Mouse (Mus musculus): Measurements from ENCODE around the gene Swap70. TPM values are rescaled to one million over a fixed set of nuclear protein-coding genes. Genes with fewer than 3 reads are reported as not detected.
"Not testable (repeated sequence)": the region's sequence is repeated elsewhere in the genome, so short reads cannot be mapped to it uniquely, and the experiment has no call there.

The Swap70 gene
- total RNA-seq, 2 experiments from 2014 or later: 11.6 to 12.2 TPM

- no peak for DNase-seq (ENCODE audit: extremely low spot score in 1 of 2, low spot score in 2 of 2)
- Histone ChIP-seq H3K27ac (no peak overlapping the region), H3K4me3 (no peak overlapping the region)
- intact Hi-C loops (cut with DNase I): no loop called here
- no peak for TF ChIP-seq CTCF (IDR thresholded peaks at IDR 0.05)
These were observed 10.5 kb upstream of the Swap70 start for GRCm38 (mm10) chr7:110211025-110211424.

- intact Hi-C loops (cut with DNase I): no loop called here
- no peak overlapping the region for H3K4me3 ChIP-seq
- TF ChIP-seq CTCF (IDR thresholded peaks at IDR 0.05): no peak
- no peak for DNase-seq (ENCODE audit: extremely low spot score in 1 of 2, low spot score in 2 of 2)
- no peak overlapping the region for H3K27ac ChIP-seq
These were observed 6.6 kb upstream of the Swap70 start for GRCm38 (mm10) chr7:110214882-110215281.

DNA sequence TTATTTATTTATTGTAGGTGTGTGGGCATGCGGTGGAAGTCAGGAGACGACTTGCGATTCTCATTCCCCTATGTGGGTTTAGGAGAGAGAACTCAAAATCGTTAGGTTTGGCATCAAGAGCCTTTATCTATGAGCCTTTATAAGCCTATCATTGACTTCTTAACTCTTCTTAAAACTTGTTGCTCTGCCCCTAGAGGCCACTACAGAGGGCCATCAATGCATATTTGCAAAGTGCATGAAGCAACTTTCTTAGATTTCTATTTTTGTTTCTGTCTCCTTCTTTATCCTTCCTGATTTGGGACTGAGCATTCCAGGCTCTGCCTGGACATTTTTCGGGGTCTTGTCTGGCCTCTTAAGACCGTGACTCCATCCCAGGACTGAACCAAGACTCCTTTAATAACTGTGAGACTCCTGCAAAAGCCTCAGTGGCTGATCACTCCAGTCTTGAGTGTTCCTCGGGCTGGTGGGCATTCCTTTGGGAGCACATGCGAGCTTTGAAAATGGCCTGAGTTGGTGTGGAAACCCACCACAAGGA is 393 bp upstream of the Swap70 start:
- peak; percentile 38 for TF ChIP-seq CTCF (IDR thresholded peaks at IDR 0.05)
- no peak overlapping the region; the same call in 1 of the 2 replicates for H3K27ac ChIP-seq
- intact Hi-C loops (cut with DNase I): loop anchor here (2.0 to 5.0 kb wide), 2 partner anchors 41 to 56 kb away; no protein-coding TSS in a partner anchor

DNA sequence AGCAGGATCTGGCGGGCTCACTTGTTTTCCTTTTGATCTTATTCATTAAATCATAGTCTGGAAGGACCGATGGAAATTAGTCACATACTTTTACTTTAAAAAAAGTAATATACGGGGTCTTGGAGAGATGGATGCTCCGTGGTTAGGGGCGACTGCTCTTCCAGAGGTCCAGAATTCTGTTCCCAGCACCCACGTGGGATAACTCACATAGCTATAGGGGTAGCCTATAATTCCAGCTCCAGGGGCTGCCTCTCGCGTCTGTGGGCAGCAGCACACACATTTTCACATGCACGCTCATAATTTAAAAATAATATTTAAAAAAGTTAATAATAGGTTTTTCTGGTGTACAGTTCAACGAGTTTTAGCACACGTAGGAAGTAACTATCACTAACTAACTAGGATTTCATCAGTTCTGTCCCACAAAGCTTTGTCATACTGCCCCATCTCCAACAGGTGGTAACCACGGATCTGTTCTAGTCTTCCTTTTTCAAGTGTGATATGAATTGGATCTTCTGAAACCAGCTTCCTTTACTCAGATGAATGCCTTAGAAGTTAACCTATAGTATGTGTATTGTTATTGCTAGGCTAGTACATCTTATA is 1.2 kb downstream of the Swap70 start:
- intact Hi-C loops (cut with DNase I): loop anchor here (5.0 kb wide), 1 partner anchor 40 kb away; no protein-coding TSS in a partner anchor

More for the DNA sequence above, 393 bp upstream of the Swap70 start:
- no peak for DNase-seq (ENCODE audit: extremely low spot score in 1 of 2, low spot score in 2 of 2)
- peak overlapping the region; percentile 62 for H3K4me3 ChIP-seq

GRCm38 (mm10) chr7:110223727-110224510 is 2.4 kb downstream of the Swap70 start:
- no peak for TF ChIP-seq CTCF (IDR thresholded peaks at IDR 0.05)
- intact Hi-C loops (cut with DNase I): loop anchor here (5.0 kb wide), 1 partner anchor 38 kb away; no protein-coding TSS in a partner anchor
- no peak overlapping the region for H3K27ac ChIP-seq
- no peak overlapping the region for H3K4me3 ChIP-seq
- no peak for DNase-seq (ENCODE audit: extremely low spot score in 1 of 2, low spot score in 2 of 2)

More for the DNA sequence above, 1.2 kb downstream of the Swap70 start:
- TF ChIP-seq CTCF (IDR thresholded peaks at IDR 0.05): no peak
- no peak for DNase-seq (ENCODE audit: extremely low spot score in 1 of 2, low spot score in 2 of 2)
- H3K27ac ChIP-seq: no peak overlapping the region
- peak overlapping the region; percentile 62 for H3K4me3 ChIP-seq

DNA sequence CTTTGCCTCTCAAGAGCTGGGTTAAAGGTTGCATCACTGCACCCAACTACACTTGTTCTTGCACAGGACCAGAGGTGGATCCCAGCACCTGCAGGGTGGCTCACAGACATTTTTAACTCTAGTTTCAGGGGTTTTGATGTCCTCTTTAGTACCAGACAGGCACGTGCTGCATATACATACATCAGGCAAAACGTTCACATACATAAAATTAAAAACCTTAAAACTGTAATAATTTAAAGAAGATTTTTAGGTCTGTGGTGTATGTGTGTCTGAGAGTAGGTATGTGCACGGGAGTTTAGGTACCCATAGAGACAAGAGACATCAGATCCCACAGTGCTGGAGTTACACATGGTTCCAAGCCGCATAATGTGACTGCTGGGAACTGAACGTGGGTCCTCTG is 5.0 kb downstream of the Swap70 start:
- no peak for TF ChIP-seq CTCF (IDR thresholded peaks at IDR 0.05)
- no peak for DNase-seq (ENCODE audit: extremely low spot score in 1 of 2, low spot score in 2 of 2)
- no peak overlapping the region for H3K4me3 ChIP-seq
- no peak overlapping the region for H3K27ac ChIP-seq
- intact Hi-C loops (cut with DNase I): no loop called here

DNA sequence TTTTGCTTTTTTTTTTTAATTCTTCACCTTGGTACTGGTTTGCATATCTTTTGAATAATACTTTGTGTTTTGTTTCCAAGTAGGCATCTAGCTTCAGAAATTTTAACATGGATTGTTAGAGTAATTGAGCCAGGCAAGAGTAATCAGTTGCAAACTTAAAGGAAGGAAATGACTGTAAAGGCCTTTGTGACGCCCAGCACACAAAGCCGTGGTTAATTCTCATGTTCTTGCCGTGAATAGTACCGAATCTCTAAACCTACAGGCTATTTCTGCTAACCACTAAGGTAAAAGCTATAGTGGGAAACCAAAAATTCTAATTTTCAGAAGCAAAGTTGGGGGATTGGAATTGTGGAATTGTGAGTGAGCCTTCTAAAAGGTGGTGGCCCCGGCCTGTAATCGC is 8.5 kb downstream of the Swap70 start:
- no peak for DNase-seq (ENCODE audit: extremely low spot score in 1 of 2, low spot score in 2 of 2)
- TF ChIP-seq CTCF (IDR thresholded peaks at IDR 0.05): no peak
- intact Hi-C loops (cut with DNase I): no loop called here
- Histone ChIP-seq H3K4me3 (no peak overlapping the region), H3K27ac (no peak overlapping the region)

DNA sequence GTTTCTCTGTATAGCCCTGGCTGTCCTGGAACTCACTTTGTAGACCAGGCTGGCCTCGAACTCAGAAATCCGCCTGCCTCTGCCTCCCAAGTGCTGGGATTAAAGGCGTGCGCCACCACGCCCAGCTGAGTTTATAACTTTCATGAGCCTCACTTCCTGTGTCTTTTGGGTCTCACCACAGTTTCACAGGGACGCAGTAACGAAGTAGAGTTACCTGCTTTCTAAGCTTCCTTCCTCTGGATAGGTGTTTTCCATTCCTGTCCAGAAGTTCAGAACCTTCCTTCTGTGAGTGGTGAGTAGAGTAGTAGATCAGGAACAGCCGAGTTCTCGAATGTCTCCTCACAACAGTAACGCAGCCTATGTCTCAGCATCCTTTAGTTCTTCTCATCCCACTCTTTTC is 9.6 kb downstream of the Swap70 start:
- intact Hi-C loops (cut with DNase I); H3K4me3 ChIP-seq; DNase-seq (ENCODE audit: extremely low spot score in 1 of 2, low spot score in 2 of 2); H3K27ac ChIP-seq: not testable (repeated sequence)

DNA sequence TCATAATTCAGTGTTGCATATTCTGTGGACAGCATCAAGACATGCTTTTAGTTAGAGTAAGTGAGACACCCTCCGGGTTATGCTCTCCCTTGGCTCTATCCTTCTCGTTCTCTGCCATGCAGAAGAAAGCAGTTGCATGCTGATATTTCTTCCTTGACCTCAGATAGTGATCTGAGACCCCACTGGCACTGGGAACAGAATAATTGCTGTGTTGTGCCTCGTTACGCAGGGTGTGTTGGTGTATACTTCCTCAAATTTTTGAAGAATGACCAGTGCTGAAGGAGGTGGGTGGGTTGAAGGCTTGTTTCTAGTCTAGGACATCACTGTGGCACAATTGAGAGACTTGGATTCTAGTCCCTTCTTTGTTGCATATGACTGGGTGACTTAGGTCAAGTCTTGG is 14.6 kb downstream of the Swap70 start:
- intact Hi-C loops (cut with DNase I): no loop called here
- no peak for TF ChIP-seq CTCF (IDR thresholded peaks at IDR 0.05)
- no peak overlapping the region for H3K4me3 ChIP-seq
- no peak overlapping the region for H3K27ac ChIP-seq
- DNase-seq (ENCODE audit: extremely low spot score in 1 of 2, low spot score in 2 of 2): no peak

DNA sequence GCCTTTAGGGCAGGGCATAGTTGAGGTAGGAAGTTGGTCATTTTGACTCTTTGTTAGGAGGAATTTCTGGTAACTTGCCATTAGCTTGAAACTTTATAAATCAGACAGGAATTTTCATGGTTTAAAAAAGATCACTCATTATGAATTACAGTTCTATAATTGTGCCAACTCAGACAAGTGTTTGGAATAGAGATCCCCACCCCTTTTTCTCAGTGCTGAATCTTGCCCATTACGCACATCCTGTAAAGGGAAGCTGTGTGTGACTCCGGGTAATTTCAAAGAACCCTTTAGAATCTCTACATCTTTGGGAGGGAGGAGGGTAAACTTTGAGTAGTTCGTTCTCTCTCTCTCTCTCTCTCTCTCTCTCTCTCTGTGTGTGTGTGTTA is 15.9 kb downstream of the Swap70 start:
- no peak overlapping the region for H3K4me3 ChIP-seq
- no peak for TF ChIP-seq CTCF (IDR thresholded peaks at IDR 0.05)
- DNase-seq (ENCODE audit: extremely low spot score in 1 of 2, low spot score in 2 of 2): no peak
- H3K27ac ChIP-seq: peak overlapping the region; percentile 67; the same call in 1 of the 2 replicates
- intact Hi-C loops (cut with DNase I): no loop called here

DNA sequence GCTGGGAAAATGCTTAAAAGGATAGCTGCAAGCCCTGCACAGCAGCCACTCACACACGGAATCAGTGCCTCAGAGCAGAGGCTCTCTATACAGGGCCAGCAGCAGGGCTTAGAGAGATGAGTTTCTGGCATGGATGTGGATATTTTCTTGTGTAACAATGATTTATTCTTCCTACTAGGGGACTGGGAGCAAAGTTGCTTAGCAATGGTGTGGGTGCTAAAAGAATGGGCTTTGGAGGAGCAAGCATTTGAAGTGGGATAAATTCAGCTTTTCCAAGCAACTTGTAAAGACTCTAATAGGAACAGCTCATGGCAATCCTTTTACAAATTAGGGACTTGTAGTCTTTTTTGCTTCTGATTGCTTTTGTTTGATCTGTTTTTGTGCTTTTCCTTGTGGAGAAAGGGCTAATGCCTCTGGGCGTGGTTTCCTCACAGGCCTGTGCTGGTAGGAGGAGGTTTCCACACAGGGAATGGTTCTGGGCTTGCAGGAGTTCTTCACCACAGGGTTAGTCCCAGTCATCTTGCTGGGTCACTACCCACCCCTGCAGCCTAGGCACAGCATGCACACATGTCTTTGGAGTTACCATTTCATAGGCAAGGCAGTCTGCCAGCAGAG is 16.4 kb downstream of the Swap70 start:
- intact Hi-C loops (cut with DNase I): no loop called here
- TF ChIP-seq CTCF (IDR thresholded peaks at IDR 0.05): no peak
- no peak for DNase-seq (ENCODE audit: extremely low spot score in 1 of 2, low spot score in 2 of 2)
- Histone ChIP-seq H3K4me3 (no peak overlapping the region), H3K27ac (peak overlapping the region; percentile 67)

DNA sequence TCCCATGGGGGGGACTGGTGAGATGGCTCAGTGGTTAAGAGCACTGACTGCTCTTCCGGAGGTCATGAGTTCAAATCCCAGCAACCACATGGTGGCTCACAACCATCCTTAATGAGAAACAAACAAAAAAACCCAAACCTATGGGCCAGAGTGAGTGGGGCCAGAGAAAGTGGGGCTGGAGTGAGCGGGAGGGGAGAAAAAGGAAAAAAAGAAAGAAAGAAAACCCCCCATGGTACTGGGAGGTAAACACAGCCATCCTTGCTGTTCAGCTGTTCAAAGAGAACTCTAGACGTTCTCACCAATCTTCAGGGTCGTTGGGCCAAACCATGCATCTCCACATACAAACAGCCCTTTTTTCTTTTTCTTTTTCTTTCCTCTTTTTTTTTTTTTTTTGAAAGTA is 18.1 kb downstream of the Swap70 start:
- DNase-seq (ENCODE audit: extremely low spot score in 1 of 2, low spot score in 2 of 2): no peak
- no peak overlapping the region for H3K4me3 ChIP-seq
- no peak overlapping the region for H3K27ac ChIP-seq
- TF ChIP-seq CTCF (IDR thresholded peaks at IDR 0.05): no peak
- intact Hi-C loops (cut with DNase I): no loop called here
